Mouse (Mus musculus): ENCODE measurements around the gene Stxbp4.

DNA sequence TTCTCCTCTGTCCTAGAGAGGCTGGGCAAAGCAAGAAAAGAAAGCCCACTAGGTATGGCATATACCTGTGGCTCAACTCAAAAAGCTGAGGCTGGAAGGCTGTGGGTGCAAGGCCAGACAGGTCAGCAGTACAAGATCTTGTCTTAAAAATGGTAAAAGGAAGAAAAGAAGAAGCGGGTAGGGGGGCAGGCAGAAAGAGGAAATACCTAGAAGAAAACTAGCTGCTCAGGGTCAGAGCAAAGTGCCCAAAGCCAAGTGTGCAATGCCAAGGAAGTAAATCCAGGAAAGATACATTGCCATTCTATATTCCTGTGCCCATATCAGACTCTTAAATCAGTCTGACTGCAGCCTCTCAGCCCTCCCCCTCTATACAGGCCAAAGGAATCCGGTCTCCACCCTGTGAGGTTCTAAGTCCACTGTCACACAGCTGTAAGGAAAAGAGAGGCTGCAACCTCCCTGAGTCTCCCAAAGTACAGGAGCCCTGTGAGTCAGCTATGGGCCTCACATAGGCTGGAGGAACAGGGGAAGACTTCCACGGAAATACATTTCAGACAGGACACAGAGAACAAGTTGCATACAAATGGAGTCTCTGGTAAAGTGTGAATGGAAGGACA is 28.4 kb upstream of the Stxbp4 start:
- no peak for TF ChIP-seq HCFC1 (IDR thresholded peaks at IDR 0.05; ENCODE audit: borderline replicate concordance, insufficient read depth, low read length)
- TF ChIP-seq ZC3H11A (IDR thresholded peaks at IDR 0.05; ENCODE audit: borderline replicate concordance, low read depth, low read length) = no peak
- no peak for TF ChIP-seq CHD2 (IDR thresholded peaks at IDR 0.05; ENCODE audit: low read depth, low read length)
